Mouse (Mus musculus) heart, embryonic 12.5 days (tissue): ENCODE data around the gene Ahsg. TPM values are rescaled to one million over a fixed set of nuclear protein-coding genes. Genes with fewer than 3 reads are reported as not detected.

ENCODE experiments used
- ATAC-seq: fragments of 200-750 bp; cut with Nextera tagmentation; 2 replicates; pipeline ENCODE4 v1.8.0; 2017; ENCODE audit warnings: moderate TSS enrichment, moderate library complexity; ENCODE audit not compliant: insufficient number of reproducible peaks, low FRiP score
- H3K27ac ChIP-seq: fragments of 300-500 bp; sonication (generic); 2 replicates; pipeline ENCODE4 v1.5.1; 2016; ENCODE audit warnings: mild to moderate bottlenecking, moderate library complexity; ENCODE audit not compliant: poor library complexity, severe bottlenecking
- H3K27me3 ChIP-seq: fragments of 300-500 bp; sonication (generic); replicated peaks from 2 replicates; pipeline ENCODE4 v1.6.1; 2016; ENCODE audit warnings: mild to moderate bottlenecking, moderate library complexity
- H3K36me3 ChIP-seq: fragments of 300-500 bp; sonication (generic); 2 replicates; pipeline ENCODE4 v1.6.1; 2016; ENCODE audit warnings: mild to moderate bottlenecking, moderate library complexity
- H3K4me1 ChIP-seq: fragments of 300-500 bp; sonication (generic); replicated peaks from 2 replicates; pipeline ENCODE4 v1.6.1; 2016; ENCODE audit warnings: mild to moderate bottlenecking
- H3K4me2 ChIP-seq: fragments of 300-500 bp; sonication (generic); 2 replicates; pipeline ENCODE4 v1.6.1; 2016; ENCODE audit warnings: mild to moderate bottlenecking, moderate library complexity
- H3K4me3 ChIP-seq: fragments of 300-500 bp; sonication (generic); 2 replicates; pipeline ENCODE4 v1.5.1; 2016; ENCODE audit warnings: mild to moderate bottlenecking
- H3K9ac ChIP-seq: fragments of 300-500 bp; sonication (generic); 2 replicates; pipeline ENCODE4 v1.6.1; 2016; ENCODE audit warnings: mild to moderate bottlenecking, moderate library complexity
- H3K9me3 ChIP-seq: fragments of 300-500 bp; sonication (generic); replicated peaks from 2 replicates; pipeline ENCODE4 v1.6.1; 2016; ENCODE audit warnings: mild to moderate bottlenecking, moderate library complexity
- WGBS: fragments of 180-500 bp; shearing (Covaris S2); methylation state at CpG from one replicate; pipeline ENCODE4 v1.1.7; 2016; 5-methylcytosine and 5-hydroxymethylcytosine counted together
- polyA plus RNA-seq: library from polyadenylated mRNA; unstranded; fragments of >200 nt; fragmentation: Nextera tagmentation; extraction: Ambion mirVana; gene quantifications from 2 replicates; pipeline ENCODE4 v1.2.1, GENCODE M21; 2016

Gene Ahsg
- polyA plus RNA-seq, 1 experiment from 2014 or later: 2.5 TPM

DNA sequence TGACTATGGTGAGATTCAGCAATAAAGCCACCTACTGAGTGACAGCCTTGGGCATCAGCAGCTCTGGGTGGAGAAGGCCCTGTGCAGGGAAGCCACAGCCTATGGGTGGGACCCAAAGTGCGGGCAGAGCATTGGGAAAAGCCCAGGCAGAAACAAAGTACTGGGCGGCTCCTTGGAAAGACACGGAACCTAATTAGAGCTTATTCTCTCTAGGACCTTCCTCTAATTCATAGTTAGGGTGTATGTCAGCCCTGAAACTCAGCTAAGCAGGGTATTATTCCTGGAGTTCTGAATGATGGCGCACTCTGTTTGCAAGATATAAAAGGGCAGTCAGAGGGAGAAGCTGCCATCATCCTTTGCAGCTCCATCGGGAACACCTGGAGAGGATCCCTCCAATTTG, 27.0 kb downstream of the Ahsg start, which contains the start of gene Fetub:
Gene Fetub, plus strand, starts transcription at position 301 of the 400 bp plus-strand sequence.
- Histone ChIP-seq H3K4me2 (no peak within 1 kb of the TSS), H3K27me3 (no peaks in the 10 kb centered on the region), H3K9ac (no peak within 1 kb of the TSS), H3K27ac (no peak within 1 kb of the TSS), H3K9me3 (0 out of 2 replicates have a peak, but pooled peaks cover 3% of the 10 kb centered on the region), H3K4me1 (no peaks in the 10 kb centered on the region), H3K36me3 (no peaks in the 10 kb centered on the region), H3K4me3 (no peak within 1 kb of the TSS)
- WGBS: 80% methylated on average over 5 of the region's 5 CpGs
- ATAC-seq: no peak

DNA sequence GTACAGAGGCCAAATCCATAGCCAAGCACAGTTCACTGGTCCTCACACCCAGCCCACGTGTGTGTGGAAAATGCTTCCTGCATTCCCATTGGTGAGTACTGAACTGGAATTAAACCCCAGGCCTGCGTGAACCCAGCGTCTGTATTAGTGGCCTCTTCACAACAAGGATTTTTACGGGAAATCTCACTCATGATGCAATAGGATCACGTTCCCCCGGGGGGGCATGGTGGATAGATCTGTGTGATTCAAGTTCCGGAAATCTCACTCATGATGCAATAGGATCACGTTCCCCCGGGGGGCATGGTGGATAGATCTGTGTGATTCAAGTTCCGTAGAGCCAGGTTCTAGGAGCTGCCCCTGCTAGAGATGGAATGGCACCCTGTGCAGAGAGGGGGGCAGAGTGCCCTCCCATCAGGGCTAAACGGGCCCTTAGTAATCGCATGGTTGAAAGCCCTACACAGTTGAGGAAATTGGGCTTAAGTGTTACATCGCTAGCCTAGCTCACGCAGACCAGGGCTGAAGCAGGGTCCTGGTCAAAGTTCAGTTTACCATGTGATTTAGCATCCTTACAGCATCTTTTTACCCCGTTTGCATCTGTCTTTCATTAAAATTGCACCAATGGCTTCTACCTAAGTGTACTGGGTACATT, 27.7 kb downstream of the Ahsg start:
- Histone ChIP-seq H3K27me3 (no peaks in the 10 kb centered on the region), H3K4me1 (no peaks in the 10 kb centered on the region), H3K27ac (no peak overlapping the region), H3K4me2 (no peak overlapping the region), H3K36me3 (no peaks in the 10 kb centered on the region), H3K9me3 (0 out of 2 replicates have a peak, but pooled peaks cover 3% of the 10 kb centered on the region), H3K4me3 (no peak overlapping the region), H3K9ac (no peak overlapping the region)
- WGBS: 80% methylated on average over 15 of the region's 15 CpGs
- no peak for ATAC-seq

DNA sequence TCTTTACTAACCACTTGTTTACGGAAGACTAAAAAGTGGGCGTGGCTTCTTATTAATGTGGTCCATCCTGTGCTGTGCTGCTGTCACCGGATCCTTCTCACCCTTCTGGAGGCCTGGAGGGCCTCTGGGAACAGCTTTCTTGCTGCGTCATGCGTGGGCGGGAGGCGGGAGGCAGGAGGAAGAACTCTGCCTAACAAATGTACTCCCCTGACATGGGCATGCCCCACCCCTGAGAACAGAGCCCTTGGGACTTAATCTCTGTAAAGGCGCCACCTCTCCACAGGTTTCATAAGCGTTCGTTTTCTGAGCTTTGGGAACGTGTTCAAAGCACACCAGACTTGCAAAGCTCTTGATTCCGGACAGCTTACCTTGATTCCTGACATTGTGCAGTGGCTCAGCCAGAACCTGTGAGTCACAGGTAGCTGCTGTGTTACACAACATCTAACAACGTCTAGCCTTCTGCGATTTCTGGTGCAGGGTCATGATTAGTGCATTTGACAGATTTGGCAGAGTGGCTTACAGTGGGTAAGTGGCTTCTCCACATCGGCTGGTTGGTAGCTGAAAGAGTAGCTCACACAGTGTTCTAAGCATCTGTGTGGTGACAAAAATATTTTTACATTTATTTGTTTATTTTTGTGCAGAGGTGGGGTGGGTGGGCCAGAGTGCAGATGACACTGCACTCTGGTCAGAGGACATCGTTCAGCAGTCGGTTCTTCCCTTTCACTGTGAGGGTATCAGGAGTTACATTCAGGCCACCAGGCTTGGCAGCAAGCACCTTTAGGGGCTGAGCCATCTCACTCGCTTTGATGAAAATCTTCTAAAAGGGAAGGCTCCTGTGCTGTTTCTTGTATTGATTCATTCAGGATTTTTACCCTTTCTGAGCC, 29.1 kb downstream of the Ahsg start:
- H3K9ac ChIP-seq: no peak overlapping the region
- no peaks in the 10 kb centered on the region for H3K4me1 ChIP-seq
- H3K27ac ChIP-seq: no peak overlapping the region
- no peak overlapping the region for H3K4me3 ChIP-seq
- ATAC-seq: no peak
- H3K9me3 ChIP-seq: 0 out of 2 replicates have a peak, but pooled peaks cover 3% of the 10 kb centered on the region
- no peak overlapping the region for H3K4me2 ChIP-seq
- H3K36me3 ChIP-seq: no peaks in the 10 kb centered on the region
- H3K27me3 ChIP-seq: no peaks in the 10 kb centered on the region
- 48% methylated on average over 18 of the region's 18 CpGs for WGBS

DNA sequence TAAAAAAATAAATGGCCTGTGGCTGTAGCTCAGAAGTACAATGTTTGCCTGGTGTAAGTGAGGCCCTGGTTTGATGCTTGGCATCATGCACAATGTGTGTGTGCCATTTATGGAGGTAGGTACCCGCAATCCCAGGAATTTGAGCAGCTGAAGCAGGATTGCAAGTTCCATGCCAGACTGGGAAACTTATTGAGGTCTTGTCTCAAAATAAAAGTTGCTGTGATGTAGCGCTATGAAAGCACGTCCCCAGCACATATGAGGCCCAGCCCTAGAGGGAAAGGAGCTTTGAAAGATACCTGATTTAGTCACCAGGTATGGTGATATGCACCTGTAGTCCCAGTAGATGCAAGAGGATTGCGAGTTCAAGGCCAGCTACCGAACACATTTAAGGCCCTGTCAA, 30.7 kb downstream of the Ahsg start:
- no peaks in the 10 kb centered on the region for H3K27me3 ChIP-seq
- H3K27ac ChIP-seq: no peak overlapping the region
- H3K9ac ChIP-seq: no peak overlapping the region
- 86% methylated on average over 5 of the region's 5 CpGs for WGBS
- no peaks in the 10 kb centered on the region for H3K9me3 ChIP-seq
- no peak for ATAC-seq
- no peaks in the 10 kb centered on the region for H3K36me3 ChIP-seq
- no peaks in the 10 kb centered on the region for H3K4me1 ChIP-seq
- H3K4me2 ChIP-seq: no peak overlapping the region
- H3K4me3 ChIP-seq: no peak overlapping the region

DNA sequence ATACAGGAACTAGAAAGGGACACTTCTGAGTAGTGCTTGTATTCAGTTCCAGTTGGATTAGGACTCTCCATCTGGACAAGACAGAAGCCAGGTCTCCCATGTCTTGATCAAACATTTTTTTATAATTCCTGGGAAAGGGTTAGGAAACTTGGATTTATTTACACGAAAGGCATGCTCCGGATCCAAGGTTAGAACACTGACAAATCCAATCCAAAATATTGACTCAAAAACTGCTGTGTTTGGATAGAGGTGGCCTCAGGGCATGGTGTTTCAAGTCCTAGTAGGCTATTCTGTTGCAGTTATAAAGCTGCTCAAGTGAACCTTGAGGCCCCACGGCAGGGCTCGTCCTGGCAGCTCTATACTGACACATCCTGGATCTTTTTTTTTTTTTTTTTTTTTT, 31.4 kb downstream of the Ahsg start:
- Histone ChIP-seq H3K4me1 (no peaks in the 10 kb centered on the region), H3K9me3 (no peaks in the 10 kb centered on the region), H3K4me2 (no peak overlapping the region), H3K36me3 (no peaks in the 10 kb centered on the region), H3K4me3 (no peak overlapping the region), H3K27me3 (no peaks in the 10 kb centered on the region), H3K27ac (no peak overlapping the region), H3K9ac (no peak overlapping the region)
- WGBS: 71% methylated on average over 4 of the region's 4 CpGs
- ATAC-seq: no peak

DNA sequence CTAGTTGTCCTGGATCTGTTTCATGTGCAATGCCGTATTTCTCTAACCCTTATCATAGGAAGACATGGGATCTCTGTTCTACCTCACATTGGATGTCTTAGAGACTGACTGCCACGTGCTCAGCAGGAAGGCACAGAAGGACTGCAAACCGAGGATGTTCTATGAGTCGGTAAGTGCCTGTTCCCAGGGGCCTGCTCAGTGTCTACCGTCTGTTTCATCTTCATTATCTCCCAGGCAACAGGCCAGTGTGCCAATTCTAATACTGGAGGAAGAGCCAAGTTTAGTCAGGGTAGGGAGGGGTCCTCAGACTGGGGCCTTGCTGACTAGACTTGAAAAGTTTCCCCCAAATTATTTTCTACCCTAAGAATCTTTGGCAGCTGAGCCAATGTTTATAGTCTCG, 38.5 kb downstream of the Ahsg start:
- no peak overlapping the region for H3K9ac ChIP-seq
- no peak overlapping the region for H3K4me3 ChIP-seq
- no peaks in the 10 kb centered on the region for H3K36me3 ChIP-seq
- H3K27me3 ChIP-seq: no peaks in the 10 kb centered on the region
- no peak for ATAC-seq
- no peaks in the 10 kb centered on the region for H3K9me3 ChIP-seq
- H3K27ac ChIP-seq: no peak overlapping the region
- 60% methylated on average over 6 of the region's 6 CpGs for WGBS
- no peaks in the 10 kb centered on the region for H3K4me1 ChIP-seq
- H3K4me2 ChIP-seq: no peak overlapping the region

DNA sequence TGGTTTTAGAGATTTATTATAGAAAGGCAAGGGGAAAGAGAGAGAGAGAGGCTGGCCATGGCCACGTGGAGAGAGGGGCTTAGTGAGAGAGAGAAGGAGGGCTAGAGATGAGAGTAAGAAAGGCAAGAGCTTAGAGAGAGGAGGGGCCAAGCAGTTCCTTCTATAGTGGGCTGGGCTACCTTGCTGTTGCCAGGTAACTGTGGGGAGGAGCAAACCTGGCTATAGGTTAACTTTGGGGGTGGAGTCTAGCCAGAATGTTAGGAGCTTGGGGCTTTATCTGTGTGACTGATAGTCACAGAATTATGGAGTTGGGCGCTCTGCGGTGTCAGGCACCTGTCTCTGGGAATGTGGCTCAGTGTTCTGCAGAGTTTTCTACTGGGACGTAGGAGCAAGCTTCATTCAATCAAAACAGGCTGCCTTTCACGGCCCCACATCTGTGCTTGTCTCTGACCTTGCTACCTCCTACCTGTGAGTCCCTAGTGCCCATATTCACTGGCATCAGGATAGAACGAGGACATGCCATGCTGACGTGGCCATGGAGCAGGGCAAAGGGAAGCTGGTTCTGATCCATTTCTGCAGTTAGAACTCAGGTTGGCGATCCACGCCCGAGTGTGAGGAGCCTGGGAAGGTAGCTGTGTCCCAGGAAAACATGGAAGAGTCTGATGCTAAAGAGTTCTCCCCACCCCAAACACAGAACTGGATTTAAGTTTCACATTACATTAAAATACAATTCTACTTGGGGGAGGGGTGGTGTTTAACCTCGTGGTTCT, 40.5 kb downstream of the Ahsg start:
- Histone ChIP-seq H3K4me2 (no peak overlapping the region), H3K4me1 (no peaks in the 10 kb centered on the region), H3K27me3 (no peaks in the 10 kb centered on the region), H3K4me3 (no peak overlapping the region), H3K27ac (no peak overlapping the region), H3K36me3 (no peaks in the 10 kb centered on the region), H3K9ac (no peak overlapping the region), H3K9me3 (no peaks in the 10 kb centered on the region)
- 78% methylated on average over 11 of the region's 11 CpGs for WGBS
- ATAC-seq: no peak

DNA sequence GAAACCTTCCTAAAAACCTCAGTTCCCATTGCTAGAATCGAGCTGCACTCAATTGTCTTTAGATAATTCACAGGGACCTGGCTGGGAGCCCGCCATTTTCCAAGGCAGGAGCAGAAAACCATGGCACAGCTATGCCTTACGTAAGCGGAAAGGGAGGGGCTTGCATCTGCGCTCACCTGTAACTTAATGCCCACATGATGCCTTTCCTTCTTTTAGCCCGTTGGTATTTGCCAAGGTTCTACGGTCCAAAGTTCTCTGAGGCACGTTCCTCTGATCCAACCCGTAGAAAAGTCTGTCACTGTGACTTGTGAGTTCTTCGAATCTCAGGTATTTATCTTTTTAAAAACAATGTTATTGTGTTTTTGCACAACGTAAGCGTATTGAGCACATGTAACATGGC, 46.6 kb downstream of the Ahsg start:
- no peaks in the 10 kb centered on the region for H3K27me3 ChIP-seq
- no peak overlapping the region for H3K4me3 ChIP-seq
- WGBS: 83% methylated on average over 12 of the region's 12 CpGs
- H3K4me1 ChIP-seq: no peaks in the 10 kb centered on the region
- H3K4me2 ChIP-seq: no peak overlapping the region
- no peak overlapping the region for H3K9ac ChIP-seq
- H3K36me3 ChIP-seq: no peaks in the 10 kb centered on the region
- no peak overlapping the region for H3K27ac ChIP-seq
- ATAC-seq: no peak
- H3K9me3 ChIP-seq: peaks cover 6% of the 10 kb centered on the region; the same call in 1 of the 2 replicates

DNA sequence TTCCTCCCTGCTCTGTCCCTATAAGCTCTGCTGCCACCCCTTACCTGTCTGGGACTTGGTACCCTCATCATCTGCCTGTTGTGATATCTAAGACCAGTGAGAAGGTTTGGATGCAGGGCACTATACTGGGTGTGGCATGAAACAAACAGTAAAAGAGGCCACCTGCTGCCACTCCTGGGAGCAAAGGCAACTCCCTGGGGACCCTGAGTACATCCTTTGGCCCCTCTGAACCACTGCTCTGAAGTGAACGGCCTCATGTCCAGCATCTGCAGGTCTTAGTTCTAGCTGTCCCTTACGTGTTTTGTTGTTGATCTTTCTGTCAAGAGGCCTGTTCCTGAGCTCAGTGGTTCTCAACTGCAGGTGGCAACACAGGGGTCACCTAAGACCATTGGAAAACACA, 47.5 kb downstream of the Ahsg start:
- WGBS: 74% methylated on average over 2 of the region's 2 CpGs
- Histone ChIP-seq H3K27me3 (no peaks in the 10 kb centered on the region), H3K4me1 (no peaks in the 10 kb centered on the region), H3K27ac (no peak overlapping the region), H3K4me3 (no peak overlapping the region), H3K36me3 (no peaks in the 10 kb centered on the region), H3K9me3 (peaks cover 6% of the 10 kb centered on the region; the same call in 1 of the 2 replicates), H3K4me2 (no peak overlapping the region), H3K9ac (no peak overlapping the region)
- ATAC-seq: no peak

DNA sequence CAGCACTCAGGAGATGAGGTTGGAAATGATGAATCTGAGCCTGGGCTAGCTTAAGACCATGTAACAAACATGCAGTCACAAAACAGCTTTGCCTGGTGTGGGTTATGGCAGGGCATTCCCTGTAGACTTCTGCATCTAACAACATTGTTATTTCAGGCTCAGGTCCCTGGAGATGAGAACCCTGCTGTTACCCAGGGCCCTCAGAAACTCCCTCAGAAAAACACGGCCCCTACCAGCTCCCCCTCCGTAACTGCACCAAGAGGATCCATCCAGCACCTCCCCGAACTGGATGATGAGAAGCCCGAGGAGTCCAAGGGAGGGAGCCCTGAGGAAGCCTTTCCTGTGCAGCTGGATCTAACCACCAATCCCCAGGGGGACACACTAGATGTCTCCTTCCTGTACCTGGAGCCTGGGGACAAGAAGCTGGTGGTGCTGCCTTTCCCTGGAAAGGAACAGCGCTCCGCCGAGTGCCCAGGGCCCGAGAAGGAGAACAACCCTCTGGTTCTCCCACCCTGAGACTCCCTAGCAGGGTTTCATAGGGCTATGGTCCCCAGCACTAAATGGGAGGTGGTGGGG, 48.1 kb downstream of the Ahsg start:
- Histone ChIP-seq H3K27ac (no peak overlapping the region), H3K36me3 (no peaks in the 10 kb centered on the region), H3K4me3 (no peak overlapping the region), H3K27me3 (no peaks in the 10 kb centered on the region), H3K9ac (no peak overlapping the region), H3K4me1 (no peaks in the 10 kb centered on the region), H3K9me3 (peaks cover 6% of the 10 kb centered on the region; the same call in 1 of the 2 replicates), H3K4me2 (no peak overlapping the region)
- WGBS: 67% methylated on average over 8 of the region's 8 CpGs
- ATAC-seq: no peak
